ENCODE assay signal across 11 mouse cellular contexts in the genomic region with DNA sequence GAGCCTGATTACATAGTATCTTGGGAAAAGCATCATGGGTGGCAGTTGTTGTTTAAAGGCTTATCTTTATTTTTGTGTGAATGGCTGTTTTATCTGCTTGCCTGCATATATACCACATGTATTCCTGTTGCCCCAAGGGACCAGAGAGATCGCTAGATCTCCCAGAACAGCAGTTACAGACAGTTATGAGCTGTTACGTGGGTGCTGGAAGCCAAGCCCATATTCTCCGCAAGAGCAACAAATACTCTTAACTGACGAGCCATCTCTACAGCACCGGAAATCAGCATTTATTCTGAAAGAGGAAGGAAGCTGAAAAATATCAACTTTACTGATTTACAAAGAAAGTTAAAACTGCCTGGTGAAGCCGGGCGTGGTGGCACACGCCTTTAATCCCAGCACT.
DNase-seq lines count a peak whose midpoint lies in the region; ATAC-seq lines count a peak whose summit lies in the region.
"Had no signal": no experiment of that assay in that cellular context is flagged by ENCODE, and none has a peak within 500 bp of the region (broad histone marks: within the 10 kb centered on the region; RNA-seq: fewer than 3 reads in every experiment).

No protein-coding gene starts in this region.

- peak; percentile 56 for ATAC-seq in granulocyte monocyte progenitor cell, adult 5-6 weeks (replicated peaks; ENCODE audit: poor library complexity, severe bottlenecking)
- peak; percentile 58 for ATAC-seq in megakaryocyte, adult 5-6 weeks (ENCODE audit: poor library complexity, severe bottlenecking)

- DNase-seq in spleen, postnatal 36 days (ENCODE audit: low spot score in 2 of 2): peak; percentile 75 to 79
- no peak for DNase-seq in spleen, adult 18-20 months
- no peak for DNase-seq in left cerebral cortex, adult 11 months (ENCODE audit: low spot score)
- DNase-seq in adipocyte (ENCODE audit: low spot score): no peak
- no peak for DNase-seq in right cerebral cortex, postnatal 14 days
- no peak for DNase-seq in testis, postnatal 10 days (ENCODE audit: low spot score)
- DNase-seq: cerebellum, adult 18-20 months; kidney, adult 11 months; right cerebral cortex, postnatal 25 days had no signal

Comparison
In these comparisons a context has a peak if more than half of its experiments do, and no peak if none do; other contexts are left out.
1. DNase-seq: peak in spleen, postnatal 36 days (2 of 2); none in spleen, adult 18-20 months (0 of 2), left cerebral cortex, adult 11 months (single experiment), adipocyte (single experiment), right cerebral cortex, postnatal 14 days (single experiment) and testis, postnatal 10 days (single experiment).